Mouse (Mus musculus) midbrain, postnatal 0 days (tissue): ENCODE results near the gene Dock1. TPM values are rescaled to one million over a fixed set of nuclear protein-coding genes. Genes with fewer than 3 reads are reported as not detected.

ENCODE experiments used
- ATAC-seq: fragments of 200-750 bp; cut with Nextera tagmentation; 2 replicates; pipeline ENCODE4 v1.8.0; 2017; ENCODE audit warnings: moderate number of reproducible peaks, mild to moderate bottlenecking, moderate TSS enrichment, moderate library complexity; ENCODE audit not compliant: low FRiP score
- DNase-seq: peaks from one replicate; pipeline ENCODE4 v3.0.0-alpha.2; 2015; ENCODE audit warnings: low spot score
- H3K27ac ChIP-seq: fragments of 300-500 bp; sonication (generic); 2 replicates; pipeline ENCODE4 v1.5.1; 2014; ENCODE audit warnings: low read depth, mild to moderate bottlenecking, low read length, mixed read lengths
- H3K27me3 ChIP-seq: fragments of 300-500 bp; sonication (generic); 2 replicates; pipeline ENCODE4 v1.6.1; 2014; ENCODE audit warnings: low read length, control low read depth, mixed read lengths; ENCODE audit not compliant: insufficient read depth
- H3K36me3 ChIP-seq: fragments of 300-500 bp; sonication (generic); 2 replicates; pipeline ENCODE4 v1.6.1; 2014; ENCODE audit warnings: low read length, control low read depth, mixed read lengths; ENCODE audit not compliant: insufficient read depth
- H3K4me1 ChIP-seq: fragments of 300-500 bp; sonication (generic); 2 replicates; pipeline ENCODE4 v1.6.1; 2014; ENCODE audit warnings: mild to moderate bottlenecking, control low read depth, antibody characterized with exemption, low read length, mixed read lengths; ENCODE audit not compliant: insufficient read depth
- H3K4me2 ChIP-seq: fragments of 300-500 bp; sonication (generic); 2 replicates; pipeline ENCODE4 v1.6.1; 2014; ENCODE audit warnings: low read depth, mild to moderate bottlenecking, low read length, mixed read lengths; ENCODE audit not compliant: poor library complexity, severe bottlenecking
- H3K4me3 ChIP-seq: fragments of 300-500 bp; sonication (generic); 2 replicates; pipeline ENCODE4 v1.5.1; 2014; ENCODE audit warnings: low read depth, mild to moderate bottlenecking, low read length, moderate library complexity
- H3K9ac ChIP-seq: fragments of 300-500 bp; sonication (generic); replicated peaks from 2 replicates; pipeline ENCODE4 v1.6.1; 2014; ENCODE audit warnings: mild to moderate bottlenecking, low read length, moderate library complexity, mixed read lengths; ENCODE audit not compliant: poor library complexity, severe bottlenecking
- H3K9me3 ChIP-seq: fragments of 300-500 bp; sonication (generic); 2 replicates; pipeline ENCODE4 v1.6.1; 2016; ENCODE audit warnings: low read length, control low read depth
- CTCF ChIP-seq: IDR thresholded peaks from 2 replicates; pipeline ENCODE4 v1.5.1; 2016; ENCODE audit warnings: antibody characterized with exemption, mild to moderate bottlenecking
- WGBS: fragments of 180-500 bp; shearing (Covaris S2); extraction: QIAGEN DNeasy Blood & Tissue Kit; methylation state at CpG from one replicate; pipeline ENCODE4 v1.1.7; 2014; 5-methylcytosine and 5-hydroxymethylcytosine counted together
- polyA plus RNA-seq: library from polyadenylated mRNA; unstranded; fragments of >200 nt; fragmentation: Nextera tagmentation; extraction: Ambion mirVana; gene quantifications from 2 replicates; pipeline ENCODE4 v1.2.1, GENCODE M21; 2015
- total RNA-seq: library from RNA; depleted of rRNA; stranded (reverse); fragments of >200 nt; gene quantifications from 2 replicates; pipeline ENCODE4 v1.2.3, GENCODE M21; 2014

Gene Dock1
- total and polyA plus RNA-seq, 2 experiments from 2014 or later: 5.3 to 14.2 TPM

- no peak for TF ChIP-seq CTCF
- Histone ChIP-seq H3K27ac (no peak overlapping the region), H3K9me3 (no peaks in the 10 kb centered on the region), H3K9ac (no peak overlapping the region), H3K4me3 (no peak overlapping the region), H3K4me2 (no peak overlapping the region), H3K4me1 (no peaks in the 10 kb centered on the region), H3K36me3 (no peaks in the 10 kb centered on the region), H3K27me3 (no peaks in the 10 kb centered on the region)
- DNase-seq (no peak), ATAC-seq (no peak)
- WGBS: 100% methylated on average over 1 of the region's 1 CpGs
These were observed 368.5 kb downstream of the Dock1 start for GRCm38 (mm10) chr7:135038930-135039329.

GRCm38 (mm10) chr7:135043931-135044765, 373.7 kb downstream of the Dock1 start:
- no peak overlapping the region for H3K9ac ChIP-seq
- H3K27me3 ChIP-seq: no peaks in the 10 kb centered on the region
- H3K4me2 ChIP-seq: no peak overlapping the region
- DNase-seq: no peak
- no peaks in the 10 kb centered on the region for H3K4me1 ChIP-seq
- WGBS: 78% methylated on average over 12 of the region's 12 CpGs
- TF ChIP-seq CTCF: no peak
- no peak overlapping the region for H3K27ac ChIP-seq
- no peak overlapping the region for H3K4me3 ChIP-seq
- H3K9me3 ChIP-seq: no peaks in the 10 kb centered on the region
- no peaks in the 10 kb centered on the region for H3K36me3 ChIP-seq
- ATAC-seq: no peak

GRCm38 (mm10) chr7:135049416-135049815, 379.0 kb downstream of the Dock1 start:
- Histone ChIP-seq H3K4me2 (no peak overlapping the region), H3K4me1 (no peaks in the 10 kb centered on the region), H3K9ac (no peak overlapping the region), H3K36me3 (no peaks in the 10 kb centered on the region), H3K9me3 (no peaks in the 10 kb centered on the region), H3K27me3 (no peaks in the 10 kb centered on the region), H3K27ac (no peak overlapping the region), H3K4me3 (no peak overlapping the region)
- no peak for DNase-seq
- ATAC-seq: no peak
- 88% methylated on average over 2 of the region's 2 CpGs for WGBS
- no peak for TF ChIP-seq CTCF

GRCm38 (mm10) chr7:135053186-135053715, 382.8 kb downstream of the Dock1 start:
- TF ChIP-seq CTCF: no peak
- Histone ChIP-seq H3K4me1 (no peaks in the 10 kb centered on the region), H3K9me3 (no peaks in the 10 kb centered on the region), H3K36me3 (no peaks in the 10 kb centered on the region), H3K4me2 (no peak overlapping the region), H3K27me3 (no peaks in the 10 kb centered on the region), H3K27ac (no peak overlapping the region), H3K9ac (no peak overlapping the region), H3K4me3 (no peak overlapping the region)
- 93% methylated on average over 8 of the region's 8 CpGs for WGBS
- DNase-seq (peak; percentile 41), ATAC-seq (no peak)

GRCm38 (mm10) chr7:135054664-135055063, 384.2 kb downstream of the Dock1 start:
- ATAC-seq (no peak), DNase-seq (peak; percentile 53)
- 89% methylated on average over 7 of the region's 7 CpGs for WGBS
- no peak for TF ChIP-seq CTCF
- Histone ChIP-seq H3K27ac (no peak overlapping the region), H3K27me3 (no peaks in the 10 kb centered on the region), H3K4me1 (no peaks in the 10 kb centered on the region), H3K9me3 (no peaks in the 10 kb centered on the region), H3K4me3 (no peak overlapping the region), H3K9ac (no peak overlapping the region), H3K4me2 (no peak overlapping the region), H3K36me3 (no peaks in the 10 kb centered on the region)

- no peak overlapping the region for H3K4me2 ChIP-seq
These were observed 388.6 kb downstream of the Dock1 start for GRCm38 (mm10) chr7:135059071-135059470.

More at GRCm38 (mm10) chr7:135059071-135059470, 388.6 kb downstream of the Dock1 start:
- no peak overlapping the region for H3K9ac ChIP-seq
- DNase-seq (no peak), ATAC-seq (no peak)
- WGBS: 86% methylated on average over 4 of the region's 4 CpGs
- TF ChIP-seq CTCF: no peak
- no peaks in the 10 kb centered on the region; the same call in 1 of the 2 replicates for H3K9me3 ChIP-seq
- no peaks in the 10 kb centered on the region for H3K27me3 ChIP-seq
- H3K4me1 ChIP-seq: no peaks in the 10 kb centered on the region
- H3K4me3 ChIP-seq: no peak overlapping the region
- H3K27ac ChIP-seq: no peak overlapping the region
- no peaks in the 10 kb centered on the region for H3K36me3 ChIP-seq
